Mouse (Mus musculus): ENCODE data around the gene Adprhl2. TPM values are rescaled to one million over a fixed set of nuclear protein-coding genes. Genes with fewer than 3 reads are reported as not detected.

The Adprhl2 gene
- 91.6 TPM in 2 replicates for polyA plus RNA-seq (2016; fragmentation: Nextera tagmentation; extraction: Ambion mirVana)

GRCm38 (mm10) chr4:126321111-126321853 is at the start of gene Adprhl2:
Gene Adprhl2 (minus strand): TSS chr4:126321703.
- H3K27ac ChIP-seq: peak within 1 kb of the TSS; percentile 92
- no peaks in the 10 kb centered on the region; the same call in 1 of the 2 replicates for H3K9me3 ChIP-seq
- peaks cover 37% of the 10 kb centered on the region for H3K36me3 ChIP-seq (replicated peaks)
- H3K27me3 ChIP-seq (ENCODE audit: poor library complexity, severe bottlenecking): peaks cover 40% of the 10 kb centered on the region
- under 1% methylated on average over 80 of the region's 80 CpGs for WGBS
- H3K4me1 ChIP-seq: peaks cover 36% of the 10 kb centered on the region
- peak; percentile 99 for DNase-seq (ENCODE audit: extremely low spot score, low spot score)
- H3K4me3 ChIP-seq: peak within 1 kb of the TSS; percentile 87

GRCm38 (mm10) chr4:126360069-126360468 is 38.6 kb upstream of the Adprhl2 start:
- Histone ChIP-seq H3K27me3 (ENCODE audit: poor library complexity, severe bottlenecking) (no peaks in the 10 kb centered on the region), H3K4me3 (no peak overlapping the region), H3K27ac (no peak overlapping the region), H3K36me3 (replicated peaks) (peaks cover 62% of the 10 kb centered on the region), H3K4me1 (no peaks in the 10 kb centered on the region), H3K9me3 (no peaks in the 10 kb centered on the region)
- 87% methylated on average over 1 of the region's 1 CpGs for WGBS
- no peak for DNase-seq (ENCODE audit: extremely low spot score, low spot score)

- Histone ChIP-seq H3K4me3 (no peak overlapping the region), H3K9me3 (no peaks in the 10 kb centered on the region), H3K4me1 (no peaks in the 10 kb centered on the region), H3K36me3 (replicated peaks) (peaks cover 34% of the 10 kb centered on the region), H3K27ac (no peak overlapping the region), H3K27me3 (ENCODE audit: poor library complexity, severe bottlenecking) (no peaks in the 10 kb centered on the region)
- WGBS: 83% methylated on average over 4 of the region's 4 CpGs
- DNase-seq (ENCODE audit: extremely low spot score, low spot score): no peak
Measured at GRCm38 (mm10) chr4:126343451-126343850, 21.9 kb upstream of the Adprhl2 start.

GRCm38 (mm10) chr4:126339461-126339860 is 18.0 kb upstream of the Adprhl2 start:
- WGBS: 67% methylated on average over 4 of the region's 4 CpGs
- no peak overlapping the region for H3K27ac ChIP-seq
- H3K4me1 ChIP-seq: 0 out of 2 replicates have a peak, but pooled peaks cover 5% of the 10 kb centered on the region

GRCm38 (mm10) chr4:126332358-126332757 is 10.9 kb upstream of the Adprhl2 start:
- Histone ChIP-seq H3K27ac (no peak overlapping the region), H3K9me3 (no peaks in the 10 kb centered on the region), H3K4me3 (no peak overlapping the region), H3K27me3 (ENCODE audit: poor library complexity, severe bottlenecking) (no peaks in the 10 kb centered on the region), H3K36me3 (replicated peaks) (no peaks in the 10 kb centered on the region), H3K4me1 (0 out of 2 replicates have a peak, but pooled peaks cover 5% of the 10 kb centered on the region)
- DNase-seq (ENCODE audit: extremely low spot score, low spot score): no peak
- 55% methylated on average over 3 of the region's 3 CpGs for WGBS

More at GRCm38 (mm10) chr4:126339461-126339860, 18.0 kb upstream of the Adprhl2 start:
- no peaks in the 10 kb centered on the region for H3K9me3 ChIP-seq
- H3K36me3 ChIP-seq (replicated peaks): peaks cover 2% of the 10 kb centered on the region; the same call in 1 of the 2 replicates
- H3K4me3 ChIP-seq: no peak overlapping the region
- H3K27me3 ChIP-seq (ENCODE audit: poor library complexity, severe bottlenecking): no peaks in the 10 kb centered on the region
- DNase-seq (ENCODE audit: extremely low spot score, low spot score): no peak

GRCm38 (mm10) chr4:126331751-126332150 is 10.2 kb upstream of the Adprhl2 start:
- H3K4me3 ChIP-seq: no peak overlapping the region
- no peaks in the 10 kb centered on the region for H3K36me3 ChIP-seq (replicated peaks)
- 70% methylated on average over 1 of the region's 1 CpGs for WGBS
- DNase-seq (ENCODE audit: extremely low spot score, low spot score): no peak
- H3K27me3 ChIP-seq (ENCODE audit: poor library complexity, severe bottlenecking): no peaks in the 10 kb centered on the region
- no peaks in the 10 kb centered on the region for H3K9me3 ChIP-seq
- H3K4me1 ChIP-seq: 0 out of 2 replicates have a peak, but pooled peaks cover 4% of the 10 kb centered on the region
- no peak overlapping the region for H3K27ac ChIP-seq

GRCm38 (mm10) chr4:126330295-126330694 is 8.8 kb upstream of the Adprhl2 start:
- Histone ChIP-seq H3K4me1 (peaks cover 4% of the 10 kb centered on the region), H3K4me3 (no peak overlapping the region), H3K9me3 (no peaks in the 10 kb centered on the region), H3K27ac (no peak overlapping the region), H3K36me3 (replicated peaks) (no peaks in the 10 kb centered on the region), H3K27me3 (ENCODE audit: poor library complexity, severe bottlenecking) (peaks cover 11% of the 10 kb centered on the region)
- WGBS: 90% methylated on average over 4 of the region's 4 CpGs
- DNase-seq (ENCODE audit: extremely low spot score, low spot score): no peak

DNA sequence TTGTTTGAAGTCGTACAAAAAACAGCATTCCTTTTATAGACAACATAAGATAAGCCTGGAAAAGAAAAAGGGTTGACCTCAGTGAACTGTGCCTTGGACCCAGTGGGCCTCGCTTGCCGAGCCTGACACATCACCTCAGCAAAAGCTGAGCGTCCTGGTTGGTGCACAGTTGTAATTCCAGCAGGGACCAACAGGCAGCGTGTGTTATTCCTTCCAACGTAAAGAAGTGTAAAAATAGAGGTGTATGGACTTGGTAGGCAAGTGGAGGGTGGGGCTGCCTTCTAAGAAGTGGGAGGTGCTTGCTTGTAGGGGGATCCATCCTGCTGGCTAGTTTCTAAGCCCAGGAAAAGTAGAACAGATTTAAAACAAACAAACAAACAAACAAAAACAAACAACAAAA is 4.5 kb upstream of the Adprhl2 start:
- 15% methylated on average over 6 of the region's 6 CpGs for WGBS
- H3K4me1 ChIP-seq: peaks cover 21% of the 10 kb centered on the region
- no peak overlapping the region for H3K27ac ChIP-seq
- no peaks in the 10 kb centered on the region for H3K36me3 ChIP-seq (replicated peaks)
- peaks cover 42% of the 10 kb centered on the region for H3K27me3 ChIP-seq (ENCODE audit: poor library complexity, severe bottlenecking)
- H3K4me3 ChIP-seq: no peak overlapping the region
- no peak for DNase-seq (ENCODE audit: extremely low spot score, low spot score)
- no peaks in the 10 kb centered on the region; the same call in 1 of the 2 replicates for H3K9me3 ChIP-seq

- Histone ChIP-seq H3K27ac (peak within 1 kb of the TSS; percentile 16; the same call in 1 of the 2 replicates), H3K36me3 (replicated peaks) (no peaks in the 10 kb centered on the region), H3K27me3 (ENCODE audit: poor library complexity, severe bottlenecking) (peaks cover 42% of the 10 kb centered on the region), H3K4me3 (peak within 1 kb of the TSS; percentile 31), H3K9me3 (no peaks in the 10 kb centered on the region; the same call in 1 of the 2 replicates), H3K4me1 (peaks cover 28% of the 10 kb centered on the region)
- DNase-seq (ENCODE audit: extremely low spot score, low spot score): no peak
- 6% methylated on average over 23 of the region's 23 CpGs for WGBS
Measured at GRCm38 (mm10) chr4:126325281-126325861, 3.9 kb upstream of the Adprhl2 start, which contains the start of gene Tekt2. Gene Tekt2 (minus strand): TSS chr4:126325688.

DNA sequence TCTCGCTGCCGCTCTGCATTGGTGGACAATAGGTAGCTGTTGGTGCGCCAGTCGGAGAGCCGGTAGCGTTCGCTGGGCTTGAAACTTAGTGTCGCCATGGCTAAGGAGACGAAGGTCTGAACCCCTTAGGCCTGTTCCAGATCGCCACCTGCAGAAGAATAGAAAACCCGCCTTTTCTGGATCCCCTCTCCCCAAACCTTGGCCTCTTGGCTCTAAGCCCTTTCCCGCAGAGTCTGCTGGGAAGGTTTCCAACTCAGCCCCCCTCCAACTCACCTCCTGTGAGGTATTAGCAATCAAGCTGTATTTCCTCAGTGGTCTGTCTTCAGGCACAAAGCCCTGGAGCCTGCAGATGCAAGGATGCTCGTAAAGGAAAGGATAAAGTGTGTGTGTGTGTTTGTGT is 3.4 kb upstream of the Adprhl2 start:
- Histone ChIP-seq H3K27me3 (ENCODE audit: poor library complexity, severe bottlenecking) (peaks cover 42% of the 10 kb centered on the region), H3K27ac (0 out of 2 replicates have a peak overlapping the region, but pooled peaks have one; percentile 16), H3K36me3 (replicated peaks) (peaks cover 2% of the 10 kb centered on the region), H3K4me3 (peak overlapping the region; percentile 31; the same call in 1 of the 2 replicates), H3K9me3 (no peaks in the 10 kb centered on the region; the same call in 1 of the 2 replicates), H3K4me1 (peaks cover 33% of the 10 kb centered on the region)
- DNase-seq (ENCODE audit: extremely low spot score, low spot score): no peak
- 17% methylated on average over 13 of the region's 13 CpGs for WGBS

DNA sequence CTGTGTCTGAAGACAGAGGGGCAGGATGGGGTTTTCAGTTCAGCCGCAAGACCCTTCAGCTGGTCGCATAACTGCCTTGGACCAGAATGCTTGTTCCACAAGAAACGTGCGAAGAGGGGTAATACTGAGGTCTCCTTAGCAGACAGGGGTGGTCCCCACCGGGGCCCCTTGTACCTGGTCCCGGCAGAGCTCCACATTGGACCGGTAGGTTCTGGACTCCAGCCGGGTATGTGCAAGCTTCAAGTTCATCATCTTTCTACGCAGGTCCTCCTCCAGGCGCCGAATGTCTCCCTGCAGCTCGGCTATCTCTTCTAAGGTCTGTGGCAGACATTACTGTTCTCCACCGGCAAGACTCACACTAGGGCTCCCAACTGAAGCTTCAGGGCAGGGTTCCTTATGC is 1.1 kb upstream of the Adprhl2 start:
- 95% methylated on average over 13 of the region's 13 CpGs for WGBS
- H3K4me3 ChIP-seq: no peak overlapping the region
- DNase-seq (ENCODE audit: extremely low spot score, low spot score): no peak
- peaks cover 42% of the 10 kb centered on the region for H3K27me3 ChIP-seq (ENCODE audit: poor library complexity, severe bottlenecking)
- H3K36me3 ChIP-seq (replicated peaks): peaks cover 24% of the 10 kb centered on the region
- no peak overlapping the region for H3K27ac ChIP-seq
- no peaks in the 10 kb centered on the region; the same call in 1 of the 2 replicates for H3K9me3 ChIP-seq
- peaks cover 36% of the 10 kb centered on the region for H3K4me1 ChIP-seq

GRCm38 (mm10) chr4:126321854-126322511 is 480 bp upstream of the Adprhl2 start:
- Histone ChIP-seq H3K4me3 (peak overlapping the region; percentile 87), H3K9me3 (no peaks in the 10 kb centered on the region; the same call in 1 of the 2 replicates), H3K36me3 (replicated peaks) (peaks cover 30% of the 10 kb centered on the region), H3K27ac (peak overlapping the region; percentile 92), H3K4me1 (peaks cover 36% of the 10 kb centered on the region), H3K27me3 (ENCODE audit: poor library complexity, severe bottlenecking) (peaks cover 42% of the 10 kb centered on the region)
- no peak for DNase-seq (ENCODE audit: extremely low spot score, low spot score)
- 55% methylated on average over 28 of the region's 28 CpGs for WGBS

All from forebrain, embryonic 10.5 days (tissue).